Mouse (Mus musculus) CD4-positive, CD25-positive, alpha-beta regulatory T cell, adult 4 months (primary cell): ENCODE results near the gene Cryl1. TPM values are rescaled to one million over a fixed set of nuclear protein-coding genes. Genes with fewer than 3 reads are reported as not detected.

Experiments used
- ATAC-seq: one replicate; pipeline ENCODE4 v1.8.0; 2017
- polyA plus RNA-seq, 2 experiments: library from polyadenylated mRNA; unstranded; fragments of 100-300 nt; shearing (Covaris generic); gene quantifications; one replicate each; pipeline ENCODE4 v1.2.1; 2017

Cryl1 gene
- 10 to 100 TPM; 19.0 to 33.0 TPM for polyA plus RNA-seq

- peak; percentile 99 for ATAC-seq
Observed at GRCm38 (mm10) chr14:57398065-57398757, at the start of gene Cryl1. Cryl1 (minus strand) TSS chr14:57398529.

- ATAC-seq, result no peak
Observed at GRCm38 (mm10) chr14:57430451-57430850, 32.1 kb upstream of the Cryl1 start.

GRCm38 (mm10) chr14:57424212-57424561 is 25.9 kb upstream of the Cryl1 start:
- ATAC-seq, result peak; percentile 59

GRCm38 (mm10) chr14:57423432-57424211 is 25.3 kb upstream of the Cryl1 start, which contains the start of gene Ift88:
Ift88 (plus strand) TSS chr14:57424062.
- peak; percentile 91 for ATAC-seq

- ATAC-seq, result no peak
Observed at GRCm38 (mm10) chr14:57417187-57417586, 18.9 kb upstream of the Cryl1 start.

GRCm38 (mm10) chr14:57412166-57412565 is 13.8 kb upstream of the Cryl1 start:
- ATAC-seq, result no peak

- no peak for ATAC-seq
Observed at GRCm38 (mm10) chr14:57409106-57409505, 10.8 kb upstream of the Cryl1 start.

- ATAC-seq, result no peak
Observed at GRCm38 (mm10) chr14:57408100-57408499, 9.8 kb upstream of the Cryl1 start.

- no peak for ATAC-seq
Observed at GRCm38 (mm10) chr14:57407039-57407987, 9.0 kb upstream of the Cryl1 start.

GRCm38 (mm10) chr14:57402815-57403214 is 4.5 kb upstream of the Cryl1 start:
- no peak for ATAC-seq

GRCm38 (mm10) chr14:57398813-57399427 is 591 bp upstream of the Cryl1 start:
- peak; percentile 53 for ATAC-seq

GRCm38 (mm10) chr14:57397221-57397620 is 1.1 kb downstream of the Cryl1 start:
- ATAC-seq, result no peak

- ATAC-seq, result no peak
Observed at GRCm38 (mm10) chr14:57395470-57395869, 2.9 kb downstream of the Cryl1 start.

GRCm38 (mm10) chr14:57392278-57392677 is 6.1 kb downstream of the Cryl1 start:
- ATAC-seq, result no peak

GRCm38 (mm10) chr14:57391621-57392020 is 6.7 kb downstream of the Cryl1 start:
- ATAC-seq, result no peak

GRCm38 (mm10) chr14:57386758-57387561 is 11.4 kb downstream of the Cryl1 start:
- no peak for ATAC-seq

GRCm38 (mm10) chr14:57385667-57386066 is 12.7 kb downstream of the Cryl1 start:
- no peak for ATAC-seq

GRCm38 (mm10) chr14:57377531-57377930 is 20.8 kb downstream of the Cryl1 start:
- ATAC-seq, result no peak

- ATAC-seq, result no peak
Observed at GRCm38 (mm10) chr14:57376956-57377355, 21.4 kb downstream of the Cryl1 start.

GRCm38 (mm10) chr14:57376016-57376415 is 22.3 kb downstream of the Cryl1 start:
- no peak for ATAC-seq

- no peak for ATAC-seq
Observed at GRCm38 (mm10) chr14:57375205-57375604, 23.1 kb downstream of the Cryl1 start.
